Mouse (Mus musculus) embryonic stem cell, embryonic (primary cell): ENCODE measurements at regions not wholly inside any gene's neighbourhood (a gene's known extent, or its start where the extent isn't known, plus 50 kb on each side); places are given as distances from the start of the nearest gene placed in this dataset.
"Not testable (repeated sequence)": the region's sequence is repeated elsewhere in the genome, so short reads cannot be mapped to it uniquely, and the experiment has no call there.

ENCODE experiments used
- CTCF ChIA-PET, 4 experiments: fragments of 300-600 bp in 2 of 4; fragments of 350-600 bp in 2 of 4; sonication (Branson Sonifier 250); formaldehyde crosslinking; loops; one replicate each; lab custom pipeline; 2022; ENCODE audit warnings: inconsistent platforms in 2 of 4; lab: Charles Lee
- POLR2A ChIA-PET, 4 experiments: fragments of 300-600 bp in 2 of 4; fragments of 350-600 bp in 2 of 4; sonication (Branson Sonifier 250); formaldehyde crosslinking; loops; one replicate each; lab custom pipeline; 2022; ENCODE audit warnings: antibody characterized with exemption in 4 of 4, inconsistent platforms in 1 of 4; lab: Charles Lee

GRCm38 (mm10) chr9:53045788-53046187, 202.1 kb downstream of the Ddx10 start:
- ChIA-PET POLR2A (no interaction called here), CTCF (no interaction called here)

- CTCF ChIA-PET, result no interaction called here
- POLR2A ChIA-PET, result no interaction called here
These were observed 214.1 kb downstream of the Ddx10 start for GRCm38 (mm10) chr9:53033797-53034196.

DNA sequence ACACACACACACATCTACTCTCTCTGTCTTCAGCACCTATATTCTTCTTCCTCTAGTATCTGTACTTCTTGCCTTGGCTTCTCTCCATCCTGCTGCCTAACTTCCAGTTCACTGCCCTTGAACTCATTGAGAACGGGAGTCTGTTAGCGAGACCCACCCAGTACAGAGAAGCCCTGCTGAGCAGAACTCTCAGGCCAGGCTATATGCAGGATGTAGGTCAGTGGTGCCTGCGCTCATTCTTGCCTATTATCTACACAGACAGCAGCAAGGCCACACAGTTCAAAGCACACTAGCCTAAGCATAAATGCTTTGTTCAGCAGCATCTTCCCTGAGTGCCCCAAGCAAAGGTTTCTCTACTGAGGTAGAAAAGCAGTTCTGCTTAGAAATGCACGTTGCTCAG, 225.8 kb downstream of the Ddx10 start:
- ChIA-PET CTCF (no interaction called here), POLR2A (no interaction called here)

GRCm38 (mm10) chr9:53010741-53011140, 237.1 kb downstream of the Ddx10 start:
- POLR2A ChIA-PET, result no interaction called here
- CTCF ChIA-PET, result interaction anchor here in 1 of 4 experiments (0.6 kb wide), 1 partner anchor 684 kb away, joined by 3 read pairs; no protein-coding TSS in a partner anchor

DNA sequence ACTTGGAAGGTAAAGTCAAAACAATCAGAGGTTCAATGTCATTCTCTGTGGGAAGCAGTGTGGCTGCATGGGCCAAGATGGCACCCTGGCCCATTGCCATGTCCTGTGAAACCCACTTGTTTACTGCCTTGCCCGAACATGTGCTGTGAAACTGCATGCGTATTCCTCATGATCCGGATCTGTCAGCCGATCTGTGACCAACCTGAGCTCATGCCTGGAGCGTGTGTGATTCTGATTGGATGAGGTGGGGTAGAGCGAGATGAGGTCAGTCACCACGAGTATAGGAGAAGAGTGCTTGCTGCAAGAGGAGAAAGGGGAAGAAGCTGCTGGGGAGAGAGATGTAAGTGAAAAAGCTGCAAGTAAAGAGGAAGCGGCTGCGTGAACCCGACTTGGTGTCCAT, 240.5 kb downstream of the Ddx10 start:
- POLR2A ChIA-PET, result no interaction called here
- CTCF ChIA-PET, result no interaction called here

GRCm38 (mm10) chr9:53006085-53006484, 241.8 kb downstream of the Ddx10 start:
- ChIA-PET POLR2A (interaction anchor here in 1 of 4 experiments (1.4 kb wide), 1 partner anchor 17 kb away, joined by 3 read pairs; no protein-coding TSS in a partner anchor), CTCF (no interaction called here)

- POLR2A ChIA-PET, result interaction anchor here in 1 of 4 experiments (0.7 kb wide), 1 partner anchor 412 kb away, joined by 3 read pairs; no protein-coding TSS in a partner anchor
- CTCF ChIA-PET, result interaction anchor here in 1 of 4 experiments (0.5 kb wide), 1 partner anchor 1283 kb away, joined by 3 read pairs; no protein-coding TSS in a partner anchor
These were observed 243.4 kb downstream of the Ddx10 start for GRCm38 (mm10) chr9:53004253-53004978.

DNA sequence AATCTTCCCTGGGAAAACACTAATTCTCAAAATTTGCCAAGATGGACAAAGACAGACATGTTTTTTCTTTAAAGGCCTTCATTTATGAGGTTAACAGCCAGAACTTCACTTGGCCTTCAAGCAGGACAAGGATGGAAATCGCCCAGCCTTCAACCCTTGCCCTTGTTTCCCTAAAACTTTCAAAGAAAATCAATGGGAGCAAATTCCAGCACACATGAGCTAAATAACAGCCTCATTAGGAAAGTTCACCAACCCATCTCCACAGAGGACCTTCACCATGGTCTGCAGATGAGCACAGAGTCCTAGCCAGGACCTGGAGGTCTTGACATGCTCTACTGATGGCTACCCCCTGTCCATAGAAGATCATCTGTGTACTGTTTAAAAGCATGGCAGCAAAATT, 271.8 kb downstream of the Ddx10 start:
- ChIA-PET CTCF (no interaction called here), POLR2A (no interaction called here)

- ChIA-PET POLR2A (no interaction called here), CTCF (no interaction called here)
These were observed 282.2 kb downstream of the Ddx10 start for GRCm38 (mm10) chr9:52965631-52966030.

GRCm38 (mm10) chr9:52959668-52960067, 280.1 kb upstream of the AI593442 start:
- ChIA-PET POLR2A (interaction anchor here in 1 of 4 experiments (0.5 kb wide), 1 partner anchor 253 kb away, joined by 3 read pairs; no protein-coding TSS in a partner anchor), CTCF (interaction anchor here in 1 of 4 experiments (0.6 kb wide), 1 partner anchor 18 kb away, joined by 5 read pairs; no protein-coding TSS in a partner anchor)

- POLR2A ChIA-PET, result interaction anchor here in 1 of 4 experiments (0.6 kb wide), 1 partner anchor 16 kb away, joined by 3 read pairs; no protein-coding TSS in a partner anchor
- CTCF ChIA-PET, result no interaction called here
These were observed 277.7 kb upstream of the AI593442 start for GRCm38 (mm10) chr9:52957245-52957644.

- ChIA-PET POLR2A (no interaction called here), CTCF (no interaction called here)
These were observed 264.5 kb upstream of the AI593442 start for GRCm38 (mm10) chr9:52944081-52944480.

DNA sequence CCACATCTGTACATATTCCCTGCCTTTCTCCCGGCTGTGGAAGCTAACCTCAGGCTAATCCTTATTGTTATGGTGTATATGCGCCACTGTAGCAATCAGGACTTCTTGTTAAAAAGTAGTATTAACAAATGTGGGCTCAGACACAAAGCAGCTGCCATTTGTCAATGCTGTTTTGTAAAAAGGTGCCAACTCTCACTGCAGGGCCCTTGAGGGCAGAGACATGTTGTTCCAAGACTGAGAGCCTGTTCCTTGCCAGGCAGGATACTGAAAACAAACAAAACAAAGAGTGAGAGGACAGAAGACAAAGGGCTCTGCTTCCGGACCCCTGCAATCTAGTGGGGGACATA, 262.0 kb upstream of the AI593442 start:
- POLR2A ChIA-PET, result interaction anchor here in 1 of 4 experiments (0.7 kb wide), 1 partner anchor 16 kb away, joined by 3 read pairs; no protein-coding TSS in a partner anchor
- CTCF ChIA-PET, result interaction anchor here in 1 of 4 experiments (0.8 kb wide), 1 partner anchor 18 kb away, joined by 5 read pairs; no protein-coding TSS in a partner anchor

DNA sequence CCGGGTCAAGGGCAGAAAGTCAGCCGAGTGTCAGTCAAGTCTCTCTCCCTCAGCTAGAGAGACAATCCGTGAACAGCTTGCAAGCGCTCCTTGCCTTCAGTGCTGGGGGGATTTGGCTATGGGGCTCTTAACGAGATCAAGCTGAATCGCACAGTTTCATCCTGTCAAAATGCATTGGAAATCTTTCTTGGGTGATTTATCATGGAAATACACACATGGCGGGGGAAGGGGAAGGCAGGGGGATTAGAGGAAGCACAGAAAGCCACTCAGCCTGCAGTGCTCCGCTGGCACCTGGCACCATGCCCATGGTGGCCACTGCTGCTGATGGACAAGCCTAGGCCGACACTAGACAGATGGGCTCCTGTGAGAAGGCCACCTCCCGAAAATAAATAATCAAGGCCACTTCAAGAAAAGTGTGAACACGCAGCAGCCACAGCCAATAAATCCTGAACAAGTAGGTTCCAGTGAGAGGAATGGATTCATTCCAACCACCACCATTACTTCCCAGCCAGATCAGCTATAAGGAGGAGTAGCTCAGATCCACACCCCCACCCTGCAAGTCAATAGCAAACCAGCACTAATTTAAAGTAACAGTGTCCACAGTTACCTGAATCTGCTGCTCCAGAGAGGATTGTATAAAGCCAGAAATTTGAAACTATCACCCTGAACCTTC, 261.5 kb upstream of the AI593442 start:
- ChIA-PET POLR2A (interaction anchor here in 1 of 4 experiments (0.7 kb wide), 1 partner anchor 17 kb away, joined by 3 read pairs; no protein-coding TSS in a partner anchor), CTCF (no interaction called here)

GRCm38 (mm10) chr9:52935082-52935481, 255.5 kb upstream of the AI593442 start:
- POLR2A ChIA-PET, result interaction anchor here in 1 of 4 experiments (1.1 kb wide), 1 partner anchor 650 kb away, joined by 4 read pairs; no protein-coding TSS in a partner anchor
- CTCF ChIA-PET, result no interaction called here

DNA sequence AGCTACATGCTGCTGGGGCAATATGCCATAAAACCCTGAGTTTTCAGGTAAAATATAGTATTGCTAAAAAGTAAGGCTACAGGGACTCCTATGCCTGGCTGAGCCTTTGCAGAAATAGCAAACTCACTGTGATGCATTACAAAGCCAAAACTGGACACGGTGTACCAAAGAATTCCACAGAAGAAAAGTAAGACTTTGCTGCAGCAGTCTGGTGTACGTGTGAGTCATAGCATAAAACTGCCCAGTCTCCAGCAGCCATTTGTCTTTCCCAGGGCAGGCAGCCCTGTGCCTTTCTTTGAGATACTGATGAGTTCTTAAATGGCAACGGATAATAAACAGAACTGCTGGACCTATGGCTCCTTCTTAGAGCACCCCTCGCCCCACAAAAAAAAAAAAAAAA, 237.9 kb upstream of the AI593442 start:
- ChIA-PET CTCF (no interaction called here), POLR2A (no interaction called here)

DNA sequence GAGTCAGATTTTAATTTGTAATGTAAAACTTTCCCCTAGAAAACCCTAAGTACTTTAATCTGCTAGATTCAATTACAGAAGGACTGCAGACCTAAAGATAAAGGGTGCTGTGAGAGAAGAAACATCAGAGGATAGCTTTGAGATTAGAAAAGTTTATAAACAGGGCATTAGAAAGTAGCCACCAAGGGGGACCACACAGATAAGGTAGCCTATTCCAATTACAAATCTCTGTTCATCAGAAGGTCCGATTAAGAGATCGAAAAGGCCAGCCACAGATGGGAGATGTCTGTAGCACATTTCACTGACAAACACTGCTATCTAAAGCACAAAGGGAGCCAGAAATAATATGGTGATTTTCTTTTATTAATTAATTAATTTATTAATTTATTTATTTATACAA, 209.1 kb upstream of the AI593442 start:
- CTCF ChIA-PET, POLR2A ChIA-PET: not testable (repeated sequence)

- POLR2A ChIA-PET, CTCF ChIA-PET: not testable (repeated sequence)
These were observed 208.4 kb upstream of the AI593442 start for GRCm38 (mm10) chr9:52887997-52888396.

DNA sequence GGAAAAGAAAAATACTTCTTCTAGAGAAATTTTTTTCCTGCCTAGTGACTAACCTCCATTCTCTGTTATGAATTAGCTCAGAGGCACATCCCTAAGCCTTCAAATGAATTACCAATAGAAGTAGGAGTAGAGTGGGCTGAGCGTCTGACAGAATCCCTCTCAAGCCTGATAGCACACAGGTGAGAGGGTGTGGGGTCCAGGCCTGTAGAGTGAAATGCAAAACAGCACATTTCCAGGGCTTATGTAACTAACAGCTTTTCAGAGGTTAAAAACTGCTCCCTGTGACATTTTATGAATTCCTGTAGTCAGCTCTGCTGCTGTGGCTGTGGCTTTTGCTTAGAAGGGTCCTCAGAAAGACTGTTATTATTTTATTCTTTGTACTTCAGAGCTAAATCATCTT, 187.7 kb upstream of the AI593442 start:
- POLR2A ChIA-PET, result no interaction called here

GRCm38 (mm10) chr9:52860327-52860726, 180.7 kb upstream of the AI593442 start:
- CTCF ChIA-PET, result interaction anchor here in 1 of 4 experiments (0.6 kb wide), 1 partner anchor 668 kb away, joined by 4 read pairs; no protein-coding TSS in a partner anchor
- POLR2A ChIA-PET, result no interaction called here

More for the DNA sequence above, 187.7 kb upstream of the AI593442 start:
- CTCF ChIA-PET, result no interaction called here
